Mouse (Mus musculus): ENCODE measurements around the gene Adcy9. TPM values are rescaled to one million over a fixed set of nuclear protein-coding genes. Genes with fewer than 3 reads are reported as not detected.

Gene Adcy9
- polyA plus RNA-seq, 1 experiment: 10.4 TPM

DNA sequence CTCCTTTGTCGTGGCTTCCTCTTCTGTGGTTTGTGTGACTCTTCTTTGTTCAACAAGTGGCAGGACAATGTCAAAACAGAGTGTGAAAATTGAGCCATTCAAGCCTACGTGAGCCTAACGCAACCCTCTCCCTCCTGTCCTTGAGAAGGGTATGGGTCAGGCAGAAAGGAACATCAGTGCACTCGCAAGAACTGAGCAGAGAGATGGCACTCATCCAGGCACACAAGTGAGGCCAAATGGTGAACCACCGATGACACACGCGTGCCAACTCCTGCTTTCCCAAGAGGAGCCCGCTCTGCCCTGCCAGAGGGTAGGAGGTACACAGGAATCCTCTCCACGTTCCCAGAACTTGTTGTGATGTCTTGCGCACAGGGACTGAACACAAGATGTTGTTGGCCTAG lies 50.2 kb downstream of the Adcy9 start:
- H3K36me3 ChIP-seq (ENCODE audit: control insufficient read depth, insufficient read depth, low read length): no peaks in the 10 kb centered on the region
- no peaks in the 10 kb centered on the region for H3K27me3 ChIP-seq (replicated peaks; ENCODE audit: control insufficient read depth, insufficient read depth, low read length)
- 76% methylated on average over 10 of the region's 10 CpGs for WGBS
- no peak overlapping the region for H3K4me3 ChIP-seq (ENCODE audit: insufficient read depth, low read depth, low read length)
- peak; percentile 71 for DNase-seq
- H3K4me1 ChIP-seq (ENCODE audit: control insufficient read depth, insufficient read depth, low read length): peaks cover 4% of the 10 kb centered on the region; the same call in 1 of the 2 replicates
- TF ChIP-seq CTCF (conservative IDR thresholded peaks at IDR 0.05; ENCODE audit: insufficient read depth, insufficient read length, low read depth, low read length) (no peak), POLR2A (IDR thresholded peaks at IDR 0.05; ENCODE audit: low read depth, low read length) (no peak)
- no peak overlapping the region for H3K27ac ChIP-seq (ENCODE audit: insufficient read depth, low read depth, low read length)

GRCm38 (mm10) chr16:4367930-4368329 lies 52.4 kb downstream of the Adcy9 start:
- Histone ChIP-seq H3K36me3 (ENCODE audit: control insufficient read depth, insufficient read depth, low read length) (no peaks in the 10 kb centered on the region), H3K4me1 (ENCODE audit: control insufficient read depth, insufficient read depth, low read length) (peaks cover 4% of the 10 kb centered on the region; the same call in 1 of the 2 replicates), H3K27me3 (replicated peaks; ENCODE audit: control insufficient read depth, insufficient read depth, low read length) (no peaks in the 10 kb centered on the region), H3K27ac (ENCODE audit: insufficient read depth, low read depth, low read length) (no peak overlapping the region), H3K4me3 (ENCODE audit: insufficient read depth, low read depth, low read length) (no peak overlapping the region)
- peak; percentile 53 for DNase-seq
- WGBS: 24% methylated on average over 3 of the region's 3 CpGs
- TF ChIP-seq POLR2A (IDR thresholded peaks at IDR 0.05; ENCODE audit: low read depth, low read length) (no peak), CTCF (conservative IDR thresholded peaks at IDR 0.05; ENCODE audit: insufficient read depth, insufficient read length, low read depth, low read length) (no peak)

DNA sequence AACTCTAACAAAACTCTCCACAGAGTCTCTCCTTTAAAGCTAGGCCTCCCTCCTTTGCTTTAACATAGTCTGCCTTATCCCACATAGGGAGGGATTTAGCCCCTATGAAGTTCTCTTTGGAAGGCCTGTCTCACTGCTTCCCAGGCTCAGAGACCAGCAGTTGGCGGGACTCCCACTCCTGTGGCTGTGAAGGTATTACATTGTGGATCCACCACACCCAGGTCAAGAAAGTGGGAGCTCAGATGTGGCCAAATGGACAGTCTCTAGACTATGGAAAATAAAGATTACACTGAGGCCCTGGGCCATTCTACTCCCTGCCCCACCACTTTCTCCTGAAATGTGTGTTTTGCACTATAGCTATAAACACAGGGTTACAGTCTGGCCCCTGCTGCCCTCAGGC lies 53.0 kb downstream of the Adcy9 start:
- H3K4me1 ChIP-seq (ENCODE audit: control insufficient read depth, insufficient read depth, low read length): peaks cover 4% of the 10 kb centered on the region; the same call in 1 of the 2 replicates
- no peak overlapping the region for H3K4me3 ChIP-seq (ENCODE audit: insufficient read depth, low read depth, low read length)
- TF ChIP-seq POLR2A (IDR thresholded peaks at IDR 0.05; ENCODE audit: low read depth, low read length) (no peak), CTCF (conservative IDR thresholded peaks at IDR 0.05; ENCODE audit: insufficient read depth, insufficient read length, low read depth, low read length) (no peak)
- no peaks in the 10 kb centered on the region for H3K36me3 ChIP-seq (ENCODE audit: control insufficient read depth, insufficient read depth, low read length)
- WGBS: 95% methylated on average over 1 of the region's 1 CpGs
- no peaks in the 10 kb centered on the region for H3K27me3 ChIP-seq (replicated peaks; ENCODE audit: control insufficient read depth, insufficient read depth, low read length)
- no peak overlapping the region for H3K27ac ChIP-seq (ENCODE audit: insufficient read depth, low read depth, low read length)
- no peak for DNase-seq

- Histone ChIP-seq H3K4me1 (ENCODE audit: control insufficient read depth, insufficient read depth, low read length) (peaks cover 4% of the 10 kb centered on the region; the same call in 1 of the 2 replicates), H3K27ac (ENCODE audit: insufficient read depth, low read depth, low read length) (no peak overlapping the region), H3K36me3 (ENCODE audit: control insufficient read depth, insufficient read depth, low read length) (no peaks in the 10 kb centered on the region), H3K27me3 (replicated peaks; ENCODE audit: control insufficient read depth, insufficient read depth, low read length) (no peaks in the 10 kb centered on the region), H3K4me3 (ENCODE audit: insufficient read depth, low read depth, low read length) (no peak overlapping the region)
- no peak for TF ChIP-seq POLR2A (IDR thresholded peaks at IDR 0.05; ENCODE audit: low read depth, low read length)
- TF ChIP-seq CTCF (conservative IDR thresholded peaks at IDR 0.05; ENCODE audit: insufficient read depth, insufficient read length, low read depth, low read length): no peak
- WGBS: 97% methylated on average over 3 of the region's 3 CpGs
- no peak for DNase-seq
Measured at GRCm38 (mm10) chr16:4366671-4367070, 53.6 kb downstream of the Adcy9 start.

DNA sequence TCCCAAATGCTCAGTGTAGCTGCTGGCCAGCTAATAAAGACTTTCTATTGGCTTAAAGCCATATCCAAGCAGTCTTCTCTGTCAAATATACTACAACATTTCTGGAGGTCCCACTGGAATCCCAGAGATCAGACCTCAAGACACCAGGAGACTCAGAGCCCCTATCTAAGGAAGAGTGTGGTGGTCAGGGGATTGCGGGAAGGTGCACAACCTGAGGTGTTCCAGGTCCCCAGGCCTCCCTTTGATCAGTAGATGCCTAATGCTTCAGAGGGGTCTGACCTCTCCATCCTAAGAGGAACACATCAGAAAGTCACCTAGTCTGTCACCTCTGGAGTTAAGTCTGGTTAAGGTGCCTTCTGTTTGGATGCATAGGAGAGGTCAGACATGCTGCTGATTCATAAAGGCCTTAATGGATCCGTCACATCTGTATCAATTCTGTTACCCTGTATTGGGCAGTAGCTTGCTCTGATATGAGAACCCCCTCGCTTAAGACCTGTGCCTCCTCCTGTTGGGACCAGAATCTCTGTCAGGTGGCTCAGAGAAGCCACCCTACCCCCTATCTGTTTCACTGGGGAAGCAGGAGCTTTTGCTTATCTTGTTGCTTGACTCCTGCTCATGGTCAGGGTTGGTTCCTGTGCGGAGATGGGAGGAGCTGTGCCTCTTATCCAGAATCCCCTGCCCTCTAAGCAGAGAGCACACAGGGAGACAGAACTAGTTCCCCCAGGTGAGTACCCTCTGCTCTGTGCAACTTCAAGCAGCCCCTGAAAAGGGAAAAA lies 56.8 kb downstream of the Adcy9 start:
- Histone ChIP-seq H3K27me3 (replicated peaks; ENCODE audit: control insufficient read depth, insufficient read depth, low read length) (no peaks in the 10 kb centered on the region), H3K36me3 (ENCODE audit: control insufficient read depth, insufficient read depth, low read length) (no peaks in the 10 kb centered on the region), H3K27ac (ENCODE audit: insufficient read depth, low read depth, low read length) (no peak overlapping the region), H3K4me1 (ENCODE audit: control insufficient read depth, insufficient read depth, low read length) (peaks cover 4% of the 10 kb centered on the region; the same call in 1 of the 2 replicates), H3K4me3 (ENCODE audit: insufficient read depth, low read depth, low read length) (no peak overlapping the region)
- TF ChIP-seq POLR2A (IDR thresholded peaks at IDR 0.05; ENCODE audit: low read depth, low read length) (no peak), CTCF (conservative IDR thresholded peaks at IDR 0.05; ENCODE audit: insufficient read depth, insufficient read length, low read depth, low read length) (no peak)
- no peak for DNase-seq
- 94% methylated on average over 4 of the region's 4 CpGs for WGBS

DNA sequence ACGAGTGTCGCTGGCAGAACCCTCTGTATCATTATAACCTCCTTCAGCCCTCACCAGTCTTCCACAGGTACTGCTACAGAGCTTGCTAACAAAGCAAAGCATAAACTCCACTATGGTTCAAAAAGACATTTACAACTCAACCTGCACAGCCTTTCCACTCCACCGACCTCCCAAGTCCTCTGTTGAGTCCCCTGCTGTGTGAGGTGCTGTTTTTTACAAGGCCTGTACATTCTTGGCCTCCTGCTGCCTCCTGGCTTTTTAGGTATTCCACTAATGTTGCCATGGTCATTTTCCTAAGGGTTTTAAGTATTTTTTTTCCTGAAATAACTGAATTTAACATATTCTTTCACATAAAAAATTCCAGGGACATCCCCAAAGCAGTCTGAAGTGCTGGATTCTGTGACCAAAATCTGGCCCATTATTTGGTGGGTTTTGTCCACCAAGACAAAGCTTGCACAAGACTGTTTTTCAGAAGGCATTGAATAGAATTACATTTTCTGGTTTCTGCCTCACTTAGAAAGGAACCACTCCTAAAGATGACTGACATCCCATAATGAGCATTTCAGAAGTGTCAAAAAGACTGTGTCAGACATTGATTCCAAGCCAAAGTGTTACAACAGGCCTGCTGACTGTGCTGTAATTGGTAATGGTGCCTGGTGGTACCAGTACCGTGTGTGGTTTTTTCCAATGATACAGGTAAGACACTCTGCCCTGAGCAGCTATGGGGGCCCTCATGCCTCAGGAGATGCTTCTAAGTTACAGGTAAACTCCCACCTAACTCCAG lies 64.8 kb downstream of the Adcy9 start:
- H3K27ac ChIP-seq (ENCODE audit: insufficient read depth, low read depth, low read length): no peak overlapping the region
- H3K36me3 ChIP-seq (ENCODE audit: control insufficient read depth, insufficient read depth, low read length): no peaks in the 10 kb centered on the region
- TF ChIP-seq CTCF (conservative IDR thresholded peaks at IDR 0.05; ENCODE audit: insufficient read depth, insufficient read length, low read depth, low read length) (no peak), POLR2A (IDR thresholded peaks at IDR 0.05; ENCODE audit: low read depth, low read length) (no peak)
- no peak for DNase-seq
- no peak overlapping the region for H3K4me3 ChIP-seq (ENCODE audit: insufficient read depth, low read depth, low read length)
- no peaks in the 10 kb centered on the region for H3K4me1 ChIP-seq (ENCODE audit: control insufficient read depth, insufficient read depth, low read length)
- no peaks in the 10 kb centered on the region for H3K27me3 ChIP-seq (replicated peaks; ENCODE audit: control insufficient read depth, insufficient read depth, low read length)
- WGBS: 66% methylated on average over 4 of the region's 4 CpGs

DNA sequence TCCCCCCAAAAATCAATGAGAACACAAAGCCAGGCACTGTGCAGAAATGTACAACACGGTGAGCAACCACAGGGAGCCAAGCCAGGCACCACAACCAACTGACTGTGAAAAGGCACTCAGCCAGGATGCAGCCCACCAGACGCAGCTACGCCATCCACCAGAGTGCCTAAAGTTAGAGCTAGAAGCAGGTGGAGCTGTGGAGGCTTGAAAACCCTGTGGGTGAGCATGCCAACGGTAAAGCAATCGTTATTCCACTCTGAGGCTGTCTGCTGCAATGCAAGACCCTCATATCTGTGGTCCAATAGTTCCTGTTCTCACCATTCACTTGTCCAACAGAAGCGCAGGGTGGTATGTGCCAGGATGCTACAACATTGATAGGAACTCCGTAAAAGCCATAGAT lies 77.7 kb downstream of the Adcy9 start:
- Histone ChIP-seq H3K27me3 (replicated peaks; ENCODE audit: control insufficient read depth, insufficient read depth, low read length) (no peaks in the 10 kb centered on the region), H3K4me1 (ENCODE audit: control insufficient read depth, insufficient read depth, low read length) (no peaks in the 10 kb centered on the region), H3K4me3 (ENCODE audit: insufficient read depth, low read depth, low read length) (no peak overlapping the region), H3K27ac (ENCODE audit: insufficient read depth, low read depth, low read length) (no peak overlapping the region), H3K36me3 (ENCODE audit: control insufficient read depth, insufficient read depth, low read length) (no peaks in the 10 kb centered on the region)
- no peak for TF ChIP-seq CTCF (conservative IDR thresholded peaks at IDR 0.05; ENCODE audit: insufficient read depth, insufficient read length, low read depth, low read length)
- TF ChIP-seq POLR2A (IDR thresholded peaks at IDR 0.05; ENCODE audit: low read depth, low read length): no peak
- WGBS: 93% methylated on average over 7 of the region's 7 CpGs
- DNase-seq: no peak

Measured in kidney, adult 2 months (tissue).